Mouse (Mus musculus) kidney, embryonic 16.5 days (tissue): ENCODE results near the gene Thada. TPM values are rescaled to one million over a fixed set of nuclear protein-coding genes. Genes with fewer than 3 reads are reported as not detected.

Experiments used
- ATAC-seq: fragments of 200-750 bp; cut with Nextera tagmentation; 2 replicates; pipeline ENCODE4 v1.8.0; 2017; ENCODE audit warnings: moderate TSS enrichment; ENCODE audit not compliant: low FRiP score, low TSS enrichment
- H3K27ac ChIP-seq: fragments of 300-500 bp; sonication (generic); 2 replicates; pipeline ENCODE4 v1.5.1; 2014; ENCODE audit warnings: low read length
- H3K27me3 ChIP-seq: fragments of 300-500 bp; sonication (generic); 2 replicates; pipeline ENCODE4 v1.6.1; 2014; ENCODE audit warnings: low read length, control low read depth, mixed read lengths; ENCODE audit not compliant: insufficient read depth
- H3K36me3 ChIP-seq: fragments of 300-500 bp; sonication (generic); 2 replicates; pipeline ENCODE4 v1.6.1; 2014; ENCODE audit warnings: low read length, control low read depth, mixed read lengths; ENCODE audit not compliant: insufficient read depth
- H3K4me1 ChIP-seq: fragments of 300-500 bp; sonication (generic); 2 replicates; pipeline ENCODE4 v1.6.1; 2014; ENCODE audit warnings: low read length, control low read depth, mixed read lengths; ENCODE audit not compliant: insufficient read depth
- H3K4me2 ChIP-seq: fragments of 300-500 bp; sonication (generic); replicated peaks from 2 replicates; pipeline ENCODE4 v1.6.1; 2014; ENCODE audit warnings: low read depth, low read length
- H3K4me3 ChIP-seq: fragments of 300-500 bp; sonication (generic); 2 replicates; pipeline ENCODE4 v1.5.1; 2014; ENCODE audit warnings: mild to moderate bottlenecking, low read length
- H3K9ac ChIP-seq: fragments of 300-500 bp; sonication (generic); replicated peaks from 2 replicates; pipeline ENCODE4 v1.6.1; 2014; ENCODE audit warnings: low read length
- H3K9me3 ChIP-seq: fragments of 300-500 bp; sonication (generic); 2 replicates; pipeline ENCODE4 v1.6.1; 2016; ENCODE audit warnings: low read length, control low read depth
- WGBS: fragments of 180-500 bp; shearing (Covaris S2); extraction: QIAGEN DNeasy Blood & Tissue Kit; methylation state at CpG from one replicate; pipeline ENCODE4 v1.1.7; 2014; 5-methylcytosine and 5-hydroxymethylcytosine counted together
- polyA plus RNA-seq: library from polyadenylated mRNA; unstranded; fragments of >200 nt; fragmentation: Nextera tagmentation; extraction: Ambion mirVana; gene quantifications from 2 replicates; pipeline ENCODE4 v1.2.1, GENCODE M21; 2015

The Thada gene
- polyA plus RNA-seq, 1 experiment from 2014 or later: 9.2 TPM

DNA sequence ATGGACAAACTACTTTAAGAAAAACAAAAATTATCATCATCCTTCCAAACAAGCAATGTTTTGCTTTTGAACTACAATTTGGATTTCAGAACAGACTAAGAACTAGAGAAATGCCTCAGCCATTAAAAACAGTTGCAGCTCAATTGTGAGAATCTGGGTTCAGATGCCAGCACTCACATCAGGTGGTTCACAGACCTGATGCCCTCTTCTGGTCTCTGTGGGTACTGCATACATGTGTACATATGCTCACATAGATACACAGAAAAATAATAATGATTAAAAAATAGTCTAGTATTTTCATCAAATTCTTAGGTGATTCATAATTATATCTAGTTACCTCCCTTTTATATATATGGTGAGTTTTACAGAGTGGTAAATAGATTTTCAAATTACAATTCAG is 81.3 kb downstream of the Thada start:
- no peaks in the 10 kb centered on the region for H3K4me1 ChIP-seq
- H3K9ac ChIP-seq: no peak overlapping the region
- H3K9me3 ChIP-seq: peaks cover 2% of the 10 kb centered on the region
- H3K27me3 ChIP-seq: no peaks in the 10 kb centered on the region
- peaks cover 36% of the 10 kb centered on the region for H3K36me3 ChIP-seq
- H3K27ac ChIP-seq: no peak overlapping the region
- no peak overlapping the region for H3K4me3 ChIP-seq
- H3K4me2 ChIP-seq: no peak overlapping the region
- no peak for ATAC-seq

DNA sequence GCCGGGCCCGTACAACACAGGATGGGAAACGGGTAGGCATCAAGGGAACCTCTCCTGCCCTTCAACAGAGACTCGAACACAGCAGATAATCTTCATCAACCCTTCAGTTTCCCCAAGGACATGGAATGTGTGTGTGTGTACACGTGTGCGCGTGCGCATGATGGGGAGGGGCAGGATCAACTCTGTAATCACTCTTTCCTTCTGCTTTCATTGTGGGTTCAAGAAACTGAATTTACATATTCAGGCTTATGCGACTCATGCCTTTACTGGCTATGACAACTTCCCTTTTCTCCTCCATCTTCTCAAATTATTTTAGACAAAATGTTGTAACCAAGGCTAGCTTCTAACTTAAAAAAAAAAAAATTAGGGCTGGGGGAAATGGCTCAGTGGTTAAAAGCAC is 85.7 kb downstream of the Thada start:
- H3K9me3 ChIP-seq: peaks cover 2% of the 10 kb centered on the region
- H3K4me3 ChIP-seq: no peak overlapping the region
- ATAC-seq: no peak
- no peak overlapping the region for H3K9ac ChIP-seq
- no peak overlapping the region for H3K4me2 ChIP-seq
- no peak overlapping the region for H3K27ac ChIP-seq
- H3K27me3 ChIP-seq: no peaks in the 10 kb centered on the region
- peaks cover 29% of the 10 kb centered on the region for H3K36me3 ChIP-seq
- 96% methylated on average over 9 of the region's 9 CpGs for WGBS
- H3K4me1 ChIP-seq: no peaks in the 10 kb centered on the region

DNA sequence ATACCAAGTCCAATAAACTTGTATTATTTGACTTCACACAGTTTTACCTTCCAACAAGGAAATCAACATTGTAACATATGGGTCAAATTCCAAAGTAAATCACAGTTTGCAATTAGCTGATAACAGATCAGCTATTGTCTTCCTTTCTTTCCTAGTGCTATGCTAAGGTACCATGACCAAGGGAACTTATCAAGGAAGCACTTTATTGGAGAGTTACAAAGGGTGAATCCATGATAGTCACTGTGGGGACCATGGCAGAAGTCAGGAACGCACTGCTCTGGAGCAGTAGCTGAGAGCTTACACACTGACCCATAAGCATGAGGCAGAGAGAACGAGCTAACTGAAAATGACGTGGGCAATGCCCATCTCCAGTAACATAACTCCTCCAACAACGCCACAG is 89.1 kb downstream of the Thada start:
- 93% methylated on average over 4 of the region's 4 CpGs for whole genome bisulfite sequencing
- no peaks in the 10 kb centered on the region for H3K4me1 ChIP-seq

DNA sequence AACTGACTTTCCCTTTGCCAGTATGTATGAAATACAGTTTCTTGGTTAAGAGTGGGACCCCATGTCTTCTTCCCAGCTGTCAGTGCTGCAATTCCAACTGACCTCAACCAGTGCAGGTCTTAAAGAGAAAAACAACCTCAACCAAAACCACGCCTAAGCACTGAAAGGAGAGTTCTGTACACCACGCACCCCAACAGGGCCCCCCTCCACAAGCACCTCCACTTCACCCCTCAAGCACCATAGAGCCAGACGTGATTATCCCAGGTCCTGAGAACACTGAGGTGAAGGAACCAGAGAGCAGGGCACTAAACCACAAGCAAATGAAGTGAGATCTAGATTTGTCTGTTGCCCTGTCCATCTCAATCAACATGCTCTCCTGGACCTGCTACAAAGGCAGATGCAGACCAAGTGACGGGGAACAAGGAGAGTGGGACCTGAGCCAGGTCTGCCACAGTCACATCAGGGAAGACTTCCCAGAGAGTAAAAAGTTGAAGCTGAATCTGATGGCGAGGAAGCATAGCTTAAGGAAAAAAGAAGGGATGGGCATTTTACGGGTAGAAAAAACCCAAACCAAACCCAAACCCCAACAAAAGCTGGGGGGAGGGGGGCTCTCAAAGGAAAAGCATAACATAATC is 93.5 kb downstream of the Thada start:
- no peaks in the 10 kb centered on the region for H3K9me3 ChIP-seq
- H3K4me2 ChIP-seq: no peak overlapping the region
- H3K27ac ChIP-seq: no peak overlapping the region
- no peak for ATAC-seq
- peaks cover 23% of the 10 kb centered on the region for H3K4me1 ChIP-seq
- WGBS: 85% methylated on average over 6 of the region's 6 CpGs
- H3K9ac ChIP-seq: no peak overlapping the region
- no peak overlapping the region for H3K4me3 ChIP-seq
- no peaks in the 10 kb centered on the region for H3K27me3 ChIP-seq
- H3K36me3 ChIP-seq: peaks cover 2% of the 10 kb centered on the region; the same call in 1 of the 2 replicates

More for the DNA sequence above, 89.1 kb downstream of the Thada start:
- Histone ChIP-seq H3K36me3 (peaks cover 16% of the 10 kb centered on the region), H3K9me3 (no peaks in the 10 kb centered on the region), H3K4me2 (no peak overlapping the region), H3K27me3 (no peaks in the 10 kb centered on the region), H3K4me3 (no peak overlapping the region), H3K9ac (no peak overlapping the region), H3K27ac (no peak overlapping the region)
- no peak for ATAC-seq

DNA sequence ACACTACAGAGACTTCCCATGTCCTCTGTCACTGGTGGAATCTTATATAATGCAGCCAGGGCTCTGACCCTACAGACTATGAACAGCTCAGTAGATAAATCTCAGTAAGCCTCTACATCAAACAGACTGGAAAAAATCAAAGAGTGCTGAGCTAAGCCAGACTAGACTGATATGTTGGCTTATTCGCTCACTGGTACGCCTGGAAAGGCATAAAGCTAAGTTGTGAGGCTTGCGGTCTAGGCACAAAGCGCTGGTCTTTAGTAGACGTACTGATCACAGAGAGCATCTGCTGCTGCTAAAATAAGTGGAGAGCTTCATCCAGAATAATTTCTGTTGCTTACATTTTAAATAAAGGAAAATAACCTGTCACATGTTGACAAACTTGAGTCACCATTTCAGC is 95.6 kb downstream of the Thada start:
- Histone ChIP-seq H3K36me3 (peaks cover 1% of the 10 kb centered on the region; the same call in 1 of the 2 replicates), H3K27me3 (no peaks in the 10 kb centered on the region), H3K9me3 (no peaks in the 10 kb centered on the region), H3K9ac (no peak overlapping the region), H3K27ac (0 out of 2 replicates have a peak overlapping the region, but pooled peaks have one; percentile 3), H3K4me3 (no peak overlapping the region), H3K4me1 (peaks cover 40% of the 10 kb centered on the region), H3K4me2 (no peak overlapping the region)
- WGBS: 77% methylated on average over 5 of the region's 5 CpGs
- ATAC-seq: no peak

DNA sequence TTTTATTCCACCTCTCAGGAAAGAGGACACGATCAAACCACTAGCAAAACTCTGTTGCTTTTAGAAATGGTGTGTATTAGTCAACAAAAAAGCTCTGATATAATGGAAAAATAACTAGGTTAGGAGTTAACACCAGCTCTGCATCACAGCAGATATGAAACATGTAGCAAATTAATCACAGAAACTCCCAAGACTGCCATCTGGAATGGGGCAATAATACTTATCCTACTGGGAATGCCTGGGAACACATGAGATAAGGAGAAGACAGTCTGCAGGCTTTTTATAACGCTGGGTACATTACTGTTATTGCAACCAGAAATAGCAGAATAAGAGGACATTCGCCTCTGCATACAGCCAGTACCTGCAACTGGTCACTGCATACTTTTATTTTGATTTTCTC is 96.2 kb downstream of the Thada start:
- H3K27ac ChIP-seq: 0 out of 2 replicates have a peak overlapping the region, but pooled peaks have one; percentile 23
- H3K9me3 ChIP-seq: no peaks in the 10 kb centered on the region
- ATAC-seq: no peak
- H3K36me3 ChIP-seq: no peaks in the 10 kb centered on the region
- WGBS: 79% methylated on average over 3 of the region's 3 CpGs
- no peak overlapping the region for H3K4me2 ChIP-seq
- H3K4me1 ChIP-seq: peaks cover 46% of the 10 kb centered on the region
- no peak overlapping the region for H3K9ac ChIP-seq
- H3K27me3 ChIP-seq: no peaks in the 10 kb centered on the region
- no peak overlapping the region for H3K4me3 ChIP-seq

DNA sequence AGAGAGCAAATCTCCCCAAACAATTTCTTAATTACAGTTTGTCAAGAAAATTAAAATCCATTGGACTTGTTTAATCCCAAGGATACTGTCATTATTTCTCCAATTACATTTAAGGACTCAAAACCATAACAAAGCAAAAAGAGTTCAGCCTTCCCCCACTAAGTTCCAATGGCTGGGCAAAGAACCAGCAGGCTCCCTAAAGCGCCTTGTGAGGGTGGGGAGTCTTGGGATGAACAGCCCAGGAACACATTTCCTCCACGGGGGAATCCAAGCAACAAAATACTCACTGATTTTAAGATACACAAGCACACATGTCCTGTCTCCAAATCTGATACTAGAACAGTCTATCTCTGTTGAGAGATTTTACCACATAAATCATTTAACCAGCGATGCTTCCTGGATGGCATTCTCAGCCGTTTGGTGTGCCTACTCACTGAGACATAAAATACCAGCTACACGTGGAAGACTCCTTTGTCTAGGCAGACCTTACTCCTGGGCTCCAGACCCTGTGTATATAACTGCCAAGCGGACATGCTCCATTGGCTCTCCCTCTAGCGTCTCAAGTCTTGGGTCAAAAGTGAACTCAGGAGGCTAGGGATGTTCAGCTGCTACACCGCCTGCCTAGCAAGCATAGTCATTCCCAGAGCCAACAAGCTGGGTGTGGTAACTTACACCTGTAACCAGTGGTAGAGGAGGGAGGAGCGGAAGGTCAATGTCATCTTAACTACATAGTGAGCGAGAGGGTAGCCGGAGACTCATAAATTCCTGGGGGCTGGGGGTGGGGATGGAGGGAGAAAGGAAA is 97.6 kb downstream of the Thada start:
- peak overlapping the region; percentile 94 for H3K27ac ChIP-seq
- H3K36me3 ChIP-seq: no peaks in the 10 kb centered on the region
- peak overlapping the region; percentile 13 for H3K9ac ChIP-seq
- ATAC-seq: peak; percentile 93
- no peaks in the 10 kb centered on the region for H3K27me3 ChIP-seq
- peak overlapping the region; percentile 18; the same call in 1 of the 2 replicates for H3K4me2 ChIP-seq
- H3K4me3 ChIP-seq: no peak overlapping the region
- WGBS: 26% methylated on average over 11 of the region's 11 CpGs
- no peaks in the 10 kb centered on the region for H3K9me3 ChIP-seq
- H3K4me1 ChIP-seq: peaks cover 60% of the 10 kb centered on the region

DNA sequence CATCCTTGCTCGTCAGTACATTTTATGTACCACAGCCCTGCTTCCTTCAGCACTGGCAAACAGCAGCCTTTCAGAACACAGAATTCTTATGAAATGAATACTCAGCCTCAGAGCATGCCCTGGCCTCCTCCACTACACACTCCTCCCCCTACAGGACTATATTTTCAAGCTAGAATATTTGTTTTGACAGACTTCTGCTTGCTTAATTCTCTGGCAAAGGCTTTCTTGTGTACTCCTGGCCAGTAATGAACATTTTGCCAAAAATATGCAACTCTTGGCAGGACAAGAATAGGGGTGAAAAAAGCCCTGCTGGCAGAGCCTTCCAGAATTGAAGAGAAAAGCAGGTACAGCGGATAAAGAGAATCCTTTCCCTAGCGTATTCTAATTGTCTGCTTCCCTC is 98.3 kb downstream of the Thada start:
- WGBS: 46% methylated on average over 3 of the region's 3 CpGs
- ATAC-seq: no peak

DNA sequence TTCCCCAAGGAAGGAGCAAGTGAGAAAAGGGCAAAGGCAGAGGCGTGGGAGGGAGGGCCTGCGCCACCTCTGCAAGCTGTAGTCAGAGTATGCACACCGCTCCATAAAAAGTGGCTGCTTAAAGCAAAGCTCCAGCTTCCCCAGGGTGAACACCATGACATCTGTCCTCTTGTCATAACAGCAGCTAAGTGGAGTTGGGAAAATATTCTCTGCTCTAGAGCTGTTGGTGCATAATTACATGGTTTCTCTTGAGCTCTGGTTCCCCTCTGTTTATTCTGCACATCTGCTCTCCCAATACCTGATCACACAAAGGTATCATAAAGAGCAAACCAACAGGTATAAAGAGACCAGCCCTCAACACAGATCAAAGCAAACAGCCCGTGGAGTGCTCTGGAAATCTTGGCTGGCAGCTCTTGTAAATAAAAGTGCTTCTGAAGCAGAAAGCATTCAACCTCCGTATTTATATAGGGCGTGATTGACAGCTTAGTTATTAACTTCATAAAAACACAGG is 100.2 kb downstream of the Thada start:
- Histone ChIP-seq H3K9me3 (no peaks in the 10 kb centered on the region), H3K27ac (peak overlapping the region; percentile 94), H3K4me2 (peak overlapping the region; percentile 1; the same call in 1 of the 2 replicates), H3K9ac (0 out of 2 replicates have a peak overlapping the region, but pooled peaks have one; percentile 42), H3K27me3 (no peaks in the 10 kb centered on the region), H3K4me1 (peaks cover 64% of the 10 kb centered on the region), H3K4me3 (no peak overlapping the region), H3K36me3 (no peaks in the 10 kb centered on the region)
- peak; percentile 29; the same call in 1 of the 2 replicates for ATAC-seq
- WGBS: 21% methylated on average over 6 of the region's 6 CpGs

More for the DNA sequence above, 98.3 kb downstream of the Thada start:
- H3K4me2 ChIP-seq: no peak overlapping the region
- H3K4me3 ChIP-seq: no peak overlapping the region
- no peaks in the 10 kb centered on the region for H3K27me3 ChIP-seq
- H3K36me3 ChIP-seq: no peaks in the 10 kb centered on the region
- peak overlapping the region; percentile 94 for H3K27ac ChIP-seq
- H3K9ac ChIP-seq: peak overlapping the region; percentile 13
- H3K9me3 ChIP-seq: no peaks in the 10 kb centered on the region
- peaks cover 64% of the 10 kb centered on the region for H3K4me1 ChIP-seq
